Mouse (Mus musculus) right cerebral cortex, postnatal 36 days (tissue): ENCODE data around the gene Osm.

Experiments
- DNase-seq, 2 experiments: peaks; one replicate each; pipeline ENCODE4 v3.0.0; 2022; ENCODE audit warnings: low spot score in 2 of 2, mixed read lengths in 1 of 2

Osm gene

GRCm38 (mm10) chr11:4268500-4268899 is 32.3 kb downstream of the Osm start:
- no peak for DNase-seq

GRCm38 (mm10) chr11:4270744-4271459 is 34.7 kb downstream of the Osm start:
- DNase-seq = no peak

GRCm38 (mm10) chr11:4271544-4271943 is 35.3 kb downstream of the Osm start:
- DNase-seq = no peak

- DNase-seq = no peak
Observed at GRCm38 (mm10) chr11:4276411-4276861, 40.2 kb downstream of the Osm start.

GRCm38 (mm10) chr11:4279909-4280308 is 43.7 kb downstream of the Osm start:
- no peak for DNase-seq

- no peak for DNase-seq
Observed at GRCm38 (mm10) chr11:4281852-4282251, 45.6 kb downstream of the Osm start.

- no peak for DNase-seq
Observed at GRCm38 (mm10) chr11:4283627-4284026, 47.4 kb downstream of the Osm start.

GRCm38 (mm10) chr11:4289280-4289679 is 53.1 kb downstream of the Osm start:
- DNase-seq = no peak
